Comparison of ENCODE assay signal across 22 mouse cellular contexts in genomic region chr5:3477711-3478110, GRCm38 (mm10).
DNase-seq lines count a peak whose midpoint lies in the region; ATAC-seq lines count a peak whose summit lies in the region.
"Had no signal": no experiment of that assay in that cellular context is flagged by ENCODE, and none has a peak within 500 bp of the region (broad histone marks: within the 10 kb centered on the region; RNA-seq: fewer than 3 reads in every experiment).

No protein-coding gene starts in this region.

- 87% methylated on average over 3 of the region's 3 CpGs for WGBS in hindbrain, embryonic 10.5 days

- no peak overlapping the region for H3K4me3 ChIP-seq in hindbrain, embryonic 10.5 days
- H3K4me3 ChIP-seq: embryonic facial prominence, embryonic 13.5 days; embryonic facial prominence, embryonic 15.5 days; erythroblast, embryonic 14.5 days; forebrain, embryonic 10.5 days; forebrain, embryonic 12.5 days had no signal

- peak; percentile 22 for DNase-seq in CD4-positive, CD25-positive, alpha-beta regulatory T cell, adult 2 months (ENCODE audit: low read depth, low spot score)
- no peak for DNase-seq in adipocyte (ENCODE audit: low spot score)
- DNase-seq in hindbrain, embryonic 10.5 days (ENCODE audit: low spot score): no peak
- no peak for DNase-seq in Muller cell, postnatal 12 days (ENCODE audit: inconsistent ontology term)
- DNase-seq: adrenal gland, adult 2 months; adrenal gland, postnatal 10 days; adrenal gland, postnatal 25 days; cerebellum, adult 11 months; cerebellum, adult 18-20 months; cerebellum, adult 8-10 months; cerebellum, adult 9-11 months; cerebellum, postnatal 36 days; embryo, embryonic 11 days had no signal

- H3K36me3 ChIP-seq in hindbrain, embryonic 10.5 days: no peaks in the 10 kb centered on the region
- H3K36me3 ChIP-seq: embryonic facial prominence, embryonic 13.5 days; embryonic facial prominence, embryonic 15.5 days; forebrain, embryonic 10.5 days; forebrain, embryonic 12.5 days had no signal

- no peaks in the 10 kb centered on the region for H3K4me1 ChIP-seq in hindbrain, embryonic 10.5 days (replicated peaks)
- H3K4me1 ChIP-seq: embryonic facial prominence, embryonic 13.5 days; embryonic facial prominence, embryonic 15.5 days; forebrain, embryonic 10.5 days; forebrain, embryonic 12.5 days had no signal

- H3K27me3 ChIP-seq in hindbrain, embryonic 10.5 days (ENCODE audit: insufficient read depth, poor library complexity, severe bottlenecking): no peaks in the 10 kb centered on the region
- H3K27me3 ChIP-seq: embryonic facial prominence, embryonic 13.5 days; embryonic facial prominence, embryonic 15.5 days; forebrain, embryonic 12.5 days had no signal

- no peak overlapping the region for H3K27ac ChIP-seq in hindbrain, embryonic 10.5 days
- H3K27ac ChIP-seq: embryonic facial prominence, embryonic 13.5 days; embryonic facial prominence, embryonic 15.5 days; forebrain, embryonic 10.5 days; forebrain, embryonic 12.5 days had no signal

- peak; percentile 48 for ATAC-seq in CD4-positive, CD25-positive, alpha-beta regulatory T cell, adult 4 months
- ATAC-seq in activated CD4-positive, CD25-positive, alpha-beta regulatory T cell, adult 4 months: peak; percentile 78
- ATAC-seq: forebrain, embryonic 14.5 days; forebrain, embryonic 16.5 days had no signal

- no peaks in the 10 kb centered on the region for H3K9me3 ChIP-seq in hindbrain, embryonic 10.5 days
- H3K9me3 ChIP-seq: embryonic facial prominence, embryonic 13.5 days; embryonic facial prominence, embryonic 15.5 days; forebrain, embryonic 10.5 days; forebrain, embryonic 12.5 days had no signal
